Mouse (Mus musculus): Measurements from ENCODE around the gene Srp54c.
"Not testable (repeated sequence)": the region's sequence is repeated elsewhere in the genome, so short reads cannot be mapped to it uniquely, and the experiment has no call there.

Srp54c gene

DNA sequence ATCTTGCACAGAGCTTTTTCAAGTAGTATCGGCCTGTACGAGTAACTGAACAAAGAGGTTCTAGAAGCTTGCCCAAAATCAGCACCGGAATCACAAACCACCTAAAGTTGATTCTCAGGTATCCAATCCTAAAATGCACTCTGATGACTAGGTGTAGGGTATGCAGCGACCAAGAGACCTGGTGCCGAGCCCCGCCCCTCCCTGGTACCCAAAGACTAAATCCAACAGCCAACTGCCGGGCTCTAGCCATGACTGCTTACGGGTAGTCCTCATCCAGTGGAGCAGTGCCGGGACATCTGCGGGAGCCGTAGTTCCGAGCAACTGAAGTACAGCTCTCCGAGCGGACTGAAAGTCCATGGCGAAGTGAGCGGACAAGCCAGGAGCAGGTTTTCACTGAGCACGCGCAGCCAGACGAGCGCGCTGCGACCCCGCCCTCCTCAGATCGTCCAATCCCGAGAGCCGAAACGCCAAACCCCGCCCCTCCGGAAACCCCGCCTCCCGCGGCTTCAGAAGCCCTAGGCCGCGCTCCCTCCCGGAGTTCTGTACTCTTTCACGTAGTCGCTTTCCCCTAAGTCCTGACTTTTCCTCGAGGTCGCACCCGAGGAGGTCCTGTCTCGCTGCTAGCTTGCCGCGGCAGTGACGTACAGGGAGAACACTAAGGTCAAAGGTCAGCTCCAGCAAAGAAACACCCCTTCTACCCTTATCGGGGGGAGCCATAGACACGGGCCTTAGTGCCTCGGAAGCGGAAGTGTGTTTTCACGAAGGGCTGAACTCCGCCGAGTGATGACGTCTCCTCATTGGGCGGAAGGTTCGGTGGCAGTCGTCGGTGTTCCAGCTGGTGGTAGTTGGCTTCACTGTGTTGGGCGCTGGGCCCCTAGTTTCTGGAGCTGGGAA, at the start of gene Srp54c:
Gene Srp54c, plus strand, starts transcription at position 543 of the 894 bp plus-strand sequence.
- DNase-seq: not testable (repeated sequence)

DNA sequence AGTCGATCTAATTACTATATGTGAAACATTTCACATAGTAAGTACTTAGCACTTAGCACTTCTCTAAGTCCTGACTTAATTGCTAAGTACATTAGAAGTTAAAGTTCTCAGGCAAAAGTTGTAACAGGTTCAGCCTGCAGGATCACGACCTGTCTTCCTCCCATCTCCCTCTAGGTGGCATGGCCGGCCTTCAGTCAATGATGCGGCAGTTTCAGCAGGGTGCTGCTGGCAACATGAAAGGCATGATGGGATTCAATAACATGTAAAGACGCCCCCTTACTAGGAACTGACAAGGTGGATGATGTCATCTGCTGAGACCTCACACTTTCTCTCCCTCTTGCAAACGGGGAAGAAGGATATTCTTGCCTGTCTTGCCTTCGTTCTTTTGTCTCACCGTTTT, 42.3 kb upstream of the Srp54c start:
- DNase-seq: not testable (repeated sequence)

DNA sequence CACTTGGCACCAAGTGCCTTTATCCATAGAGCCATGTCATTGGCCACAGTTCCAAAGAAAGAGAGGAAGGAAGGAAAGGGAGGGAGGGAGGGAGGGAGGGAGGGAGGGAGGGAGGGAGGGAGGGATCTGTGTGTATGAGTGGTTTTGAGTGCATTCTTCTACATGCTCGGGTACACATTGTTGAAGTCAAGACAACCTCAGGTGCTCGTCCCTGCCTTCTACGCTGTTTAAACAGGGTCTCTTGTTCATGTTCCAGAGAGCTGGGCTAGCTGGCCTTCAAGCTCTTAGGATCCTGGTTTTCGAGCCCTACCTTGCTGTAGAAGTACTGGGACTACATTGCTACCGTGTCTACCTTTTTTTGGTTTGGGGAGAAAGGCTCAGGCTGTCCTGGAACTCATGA, 40.8 kb upstream of the Srp54c start:
- DNase-seq: not testable (repeated sequence)

DNA sequence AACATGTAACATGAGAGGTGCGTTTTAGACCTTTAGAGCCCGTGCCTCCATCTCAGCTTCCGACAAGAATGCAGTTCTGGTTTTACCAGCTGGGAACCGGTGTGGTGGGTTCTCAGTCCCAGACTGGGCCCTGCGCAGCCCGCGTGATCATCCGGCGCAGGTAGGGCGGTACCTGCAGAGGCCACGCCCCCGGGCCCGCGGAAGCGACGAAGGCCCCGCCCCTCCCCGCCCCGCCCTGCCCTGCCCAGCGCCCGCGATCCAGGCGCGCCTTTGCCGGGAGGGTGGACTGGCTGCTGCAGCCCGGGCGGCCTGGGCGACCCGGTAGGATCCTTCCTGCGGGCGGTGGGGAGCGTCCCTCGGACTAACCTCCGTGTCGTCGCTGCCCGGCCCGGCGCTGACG, 30.7 kb upstream of the Srp54c start, which contains the start of gene 1700047I17Rik2:
Gene 1700047I17Rik2, plus strand, starts transcription at position 287 of the 400 bp plus-strand sequence.
- not testable (repeated sequence) for DNase-seq

DNA sequence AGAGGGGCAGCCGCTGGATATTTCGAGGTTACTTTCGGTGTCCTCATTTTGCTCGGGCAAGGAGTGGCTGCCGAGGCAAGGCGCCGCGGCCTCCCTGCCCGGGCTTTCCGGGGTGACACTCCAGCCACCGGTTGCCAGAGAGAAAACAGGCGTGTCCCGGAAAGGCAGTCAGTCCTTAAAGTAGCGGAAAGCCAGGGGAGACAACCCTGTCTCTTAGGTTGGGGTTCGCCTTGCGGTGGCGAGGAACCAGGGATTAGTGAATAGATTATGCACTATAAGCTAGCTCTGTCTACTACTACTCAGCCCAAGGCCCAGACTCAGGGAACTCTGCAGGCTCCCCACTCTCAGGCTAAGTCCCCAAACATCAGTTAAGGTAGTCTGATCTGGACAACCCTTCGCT, 30.2 kb upstream of the Srp54c start:
- DNase-seq: not testable (repeated sequence)

DNA sequence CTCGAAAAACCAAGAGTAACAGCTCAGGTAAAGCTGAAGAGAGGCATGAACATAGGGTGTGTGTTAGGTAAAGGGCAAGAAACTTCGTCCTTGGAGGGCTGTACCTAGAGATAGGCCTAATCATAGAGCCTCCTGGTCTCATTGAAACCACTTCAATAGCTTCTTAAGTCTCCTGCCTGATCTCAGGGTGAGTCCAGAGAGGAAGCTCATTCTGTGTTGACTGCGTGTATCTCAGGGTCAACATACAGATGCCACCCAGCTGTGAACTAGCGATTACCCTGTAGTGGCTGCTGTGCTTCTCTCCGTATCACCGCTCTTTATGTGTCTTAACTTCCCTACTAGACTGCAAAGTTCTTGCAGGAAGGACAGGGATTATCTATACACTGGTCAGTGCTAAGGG, 17.0 kb upstream of the Srp54c start:
- not testable (repeated sequence) for DNase-seq

DNA sequence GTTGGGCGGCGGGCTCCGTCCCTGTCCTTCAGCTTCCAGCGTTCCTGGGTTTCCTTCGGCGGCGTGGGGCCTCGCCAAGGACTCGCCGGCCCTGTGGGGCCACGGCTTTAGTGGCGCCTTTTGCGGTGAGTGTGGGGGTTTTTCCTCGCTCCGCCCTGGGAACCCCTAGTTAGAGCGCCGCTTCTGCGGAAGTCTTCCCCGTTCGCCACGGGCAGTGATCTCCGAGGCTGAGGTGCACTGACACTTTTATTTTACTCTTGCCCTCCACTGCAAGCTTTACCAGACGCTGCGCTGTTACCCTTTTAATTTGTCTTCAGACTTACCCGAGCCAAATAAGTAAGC, 523 bp downstream of the Srp54c start:
- not testable (repeated sequence) for DNase-seq

DNA sequence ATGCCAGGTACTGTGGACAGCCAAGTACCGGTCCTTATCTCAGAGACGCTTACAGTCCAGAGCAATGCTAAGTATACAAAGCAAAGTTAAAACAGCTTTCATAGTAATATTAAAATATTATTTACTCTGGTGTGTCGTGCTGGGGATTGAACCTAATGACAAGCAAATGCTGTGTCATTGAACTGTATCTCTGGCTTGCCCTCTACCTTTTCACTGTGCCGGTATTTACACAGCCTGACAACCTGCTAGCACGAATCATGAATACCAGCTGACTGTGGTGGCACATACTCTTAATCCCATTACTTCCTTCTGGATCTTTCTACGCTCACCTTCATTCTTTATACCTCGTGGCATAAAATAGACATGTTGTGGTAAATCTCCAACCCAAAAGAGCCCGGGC, 12.3 kb downstream of the Srp54c start:
- DNase-seq: not testable (repeated sequence)

DNA sequence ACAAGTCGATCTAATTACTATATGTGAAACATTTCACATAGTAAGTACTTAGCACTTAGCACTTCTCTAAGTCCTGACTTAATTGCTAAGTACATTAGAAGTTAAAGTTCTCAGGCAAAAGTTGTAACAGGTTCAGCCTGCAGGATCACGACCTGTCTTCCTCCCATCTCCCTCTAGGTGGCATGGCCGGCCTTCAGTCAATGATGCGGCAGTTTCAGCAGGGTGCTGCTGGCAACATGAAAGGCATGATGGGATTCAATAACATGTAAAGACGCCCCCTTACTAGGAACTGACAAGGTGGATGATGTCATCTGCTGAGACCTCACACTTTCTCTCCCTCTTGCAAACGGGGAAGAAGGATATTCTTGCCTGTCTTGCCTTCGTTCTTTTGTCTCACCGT, 32.0 kb downstream of the Srp54c start:
- DNase-seq: not testable (repeated sequence)

DNA sequence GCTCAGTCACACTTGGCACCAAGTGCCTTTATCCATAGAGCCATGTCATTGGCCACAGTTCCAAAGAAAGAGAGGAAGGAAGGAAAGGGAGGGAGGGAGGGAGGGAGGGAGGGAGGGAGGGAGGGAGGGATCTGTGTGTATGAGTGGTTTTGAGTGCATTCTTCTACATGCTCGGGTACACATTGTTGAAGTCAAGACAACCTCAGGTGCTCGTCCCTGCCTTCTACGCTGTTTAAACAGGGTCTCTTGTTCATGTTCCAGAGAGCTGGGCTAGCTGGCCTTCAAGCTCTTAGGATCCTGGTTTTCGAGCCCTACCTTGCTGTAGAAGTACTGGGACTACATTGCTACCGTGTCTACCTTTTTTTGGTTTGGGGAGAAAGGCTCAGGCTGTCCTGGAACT, 33.4 kb downstream of the Srp54c start:
- not testable (repeated sequence) for DNase-seq

DNA sequence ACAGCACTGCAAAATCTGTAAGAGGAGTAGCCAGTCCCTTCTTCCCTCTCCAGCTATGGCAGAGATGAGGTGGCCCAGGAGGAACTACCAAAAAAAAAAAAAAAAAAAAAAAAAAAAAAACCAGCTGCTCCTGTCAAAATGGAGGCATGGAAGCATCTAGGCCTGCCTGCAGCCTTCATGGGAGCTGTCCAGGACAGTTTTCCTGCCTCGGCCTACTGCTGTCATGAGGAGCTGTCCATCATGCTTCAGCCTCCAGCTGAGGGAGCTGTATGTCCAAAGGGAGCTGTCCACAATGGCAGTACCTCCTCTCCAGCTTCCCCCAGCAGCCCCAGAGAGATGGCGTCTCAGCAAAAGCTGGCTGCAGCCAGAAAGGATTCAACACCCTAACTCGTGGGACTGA, 42.3 kb downstream of the Srp54c start:
- DNase-seq: no peak

DNA sequence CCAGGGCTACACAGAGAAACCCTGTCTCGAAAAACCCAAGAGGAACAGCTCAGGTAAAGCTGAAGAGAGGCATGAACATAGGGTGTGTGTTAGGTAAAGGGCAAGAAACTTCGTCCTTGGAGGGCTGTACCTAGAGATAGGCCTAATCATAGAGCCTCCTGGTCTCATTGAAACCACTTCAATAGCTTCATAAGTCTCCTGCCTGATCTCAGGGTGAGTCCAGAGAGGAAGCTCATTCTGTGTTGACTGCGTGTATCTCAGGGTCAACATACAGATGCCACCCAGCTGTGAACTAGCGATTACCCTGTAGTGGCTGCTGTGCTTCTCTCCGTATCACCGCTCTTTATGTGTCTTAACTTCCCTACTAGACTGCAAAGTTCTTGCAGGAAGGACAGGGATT, 47.6 kb downstream of the Srp54c start:
- not testable (repeated sequence) for DNase-seq

DNA sequence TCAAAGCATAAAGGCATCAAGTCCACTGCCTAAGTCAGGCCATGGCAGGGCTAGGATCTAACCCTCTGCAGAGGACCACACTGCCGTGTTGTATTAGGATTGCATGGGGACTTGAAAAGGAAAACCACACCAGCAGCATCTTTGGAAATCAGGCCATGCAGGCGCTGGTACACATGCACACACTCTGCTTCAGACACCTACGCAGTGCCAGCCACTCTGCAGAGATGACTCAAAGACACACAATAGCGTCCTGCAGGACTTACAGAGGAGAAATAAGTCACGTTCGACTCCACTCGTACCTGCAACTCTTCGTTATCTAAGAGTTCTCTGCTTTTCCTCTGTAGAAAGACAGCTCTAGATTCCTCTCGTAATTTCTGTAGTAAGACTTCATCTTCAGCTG, 68.1 kb downstream of the Srp54c start:
- peak; percentile 66 for DNase-seq

DNA sequence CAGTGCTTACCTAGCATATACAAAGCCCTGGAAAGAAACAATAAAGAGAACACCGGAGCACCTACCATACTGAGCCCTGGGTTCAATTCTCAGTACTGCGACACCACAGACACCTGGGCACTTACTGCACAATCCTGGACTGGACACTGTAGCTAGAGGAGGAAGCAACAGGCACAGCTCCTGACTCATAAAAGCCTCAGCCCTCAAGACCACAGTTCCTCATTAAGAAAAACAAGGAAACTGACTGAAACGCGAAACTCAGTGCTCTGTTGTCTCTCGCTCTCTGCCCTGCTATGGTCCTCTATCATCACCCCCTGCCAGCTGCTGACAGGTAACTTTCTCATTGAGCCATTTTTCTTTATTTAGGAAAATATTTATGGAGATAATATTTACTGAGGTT, 69.4 kb downstream of the Srp54c start, which contains the start of gene 1110008L16Rik:
Gene 1110008L16Rik, plus strand, starts transcription at position 242 of the 400 bp plus-strand sequence.
- DNase-seq: no peak

DNA sequence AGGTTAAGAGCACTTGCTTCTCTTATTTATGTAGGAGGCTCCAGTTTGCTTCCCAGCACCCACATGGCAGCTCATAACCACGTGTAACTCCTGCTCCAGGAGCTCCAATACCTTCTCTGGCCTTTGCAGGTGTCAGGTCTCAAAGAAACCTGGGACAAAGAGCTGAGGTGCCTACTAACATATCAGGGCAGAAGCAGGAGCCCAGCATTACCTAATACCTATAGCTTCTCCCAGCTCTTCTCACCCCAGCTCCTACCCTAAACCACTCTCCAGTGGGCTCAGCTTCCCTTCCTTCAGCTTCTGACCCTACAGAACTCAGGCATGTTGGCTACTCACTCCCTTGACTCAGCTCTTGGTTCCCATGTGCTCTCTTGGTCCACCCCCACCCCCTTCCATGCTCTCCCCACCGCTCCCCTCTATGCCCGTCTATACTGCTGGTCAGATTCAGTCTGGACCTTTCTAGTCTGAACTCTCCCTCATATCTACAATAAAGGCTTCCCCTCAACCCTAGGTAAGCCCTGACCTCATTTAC, 70.9 kb downstream of the Srp54c start:
- no peak for DNase-seq

DNA sequence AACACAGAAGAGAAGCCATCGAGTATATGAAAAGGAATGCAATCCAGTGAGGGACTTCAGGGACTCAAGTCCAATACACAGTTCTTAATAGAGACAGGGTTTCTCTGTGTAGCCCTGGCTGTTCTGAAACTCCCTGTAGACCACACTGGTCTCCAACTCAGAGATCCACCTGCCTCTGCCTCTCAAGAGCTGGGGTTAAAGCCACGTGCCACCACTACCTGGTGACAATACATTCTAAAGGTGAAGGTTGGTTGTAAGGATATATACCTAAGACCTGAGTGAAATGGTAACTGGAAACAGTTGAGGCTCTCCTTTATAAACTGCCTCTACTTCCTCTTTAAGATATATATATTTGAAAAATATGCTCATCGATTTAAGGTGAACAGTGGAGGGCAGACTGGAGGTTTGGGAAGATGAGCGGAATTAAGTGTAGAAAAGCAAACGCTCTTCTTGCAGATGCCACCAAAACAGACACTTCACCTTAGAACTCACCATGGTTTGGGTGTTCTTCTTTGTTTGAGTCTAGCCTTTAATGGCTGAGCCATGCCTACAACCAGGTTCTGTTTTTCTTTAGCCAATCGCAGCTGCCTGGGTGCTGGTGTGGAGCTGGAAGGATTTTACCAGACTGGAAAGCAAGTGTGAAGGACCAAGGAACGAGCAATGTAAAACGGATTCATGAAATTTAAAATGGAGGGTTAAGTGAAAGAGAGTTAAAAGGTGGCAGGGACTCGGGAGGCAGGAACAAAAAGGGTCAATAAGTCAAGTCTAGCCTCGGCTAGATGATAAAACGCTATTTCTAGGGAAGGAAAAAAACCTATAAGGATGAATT, 71.7 kb downstream of the Srp54c start:
- DNase-seq: no peak

DNA sequence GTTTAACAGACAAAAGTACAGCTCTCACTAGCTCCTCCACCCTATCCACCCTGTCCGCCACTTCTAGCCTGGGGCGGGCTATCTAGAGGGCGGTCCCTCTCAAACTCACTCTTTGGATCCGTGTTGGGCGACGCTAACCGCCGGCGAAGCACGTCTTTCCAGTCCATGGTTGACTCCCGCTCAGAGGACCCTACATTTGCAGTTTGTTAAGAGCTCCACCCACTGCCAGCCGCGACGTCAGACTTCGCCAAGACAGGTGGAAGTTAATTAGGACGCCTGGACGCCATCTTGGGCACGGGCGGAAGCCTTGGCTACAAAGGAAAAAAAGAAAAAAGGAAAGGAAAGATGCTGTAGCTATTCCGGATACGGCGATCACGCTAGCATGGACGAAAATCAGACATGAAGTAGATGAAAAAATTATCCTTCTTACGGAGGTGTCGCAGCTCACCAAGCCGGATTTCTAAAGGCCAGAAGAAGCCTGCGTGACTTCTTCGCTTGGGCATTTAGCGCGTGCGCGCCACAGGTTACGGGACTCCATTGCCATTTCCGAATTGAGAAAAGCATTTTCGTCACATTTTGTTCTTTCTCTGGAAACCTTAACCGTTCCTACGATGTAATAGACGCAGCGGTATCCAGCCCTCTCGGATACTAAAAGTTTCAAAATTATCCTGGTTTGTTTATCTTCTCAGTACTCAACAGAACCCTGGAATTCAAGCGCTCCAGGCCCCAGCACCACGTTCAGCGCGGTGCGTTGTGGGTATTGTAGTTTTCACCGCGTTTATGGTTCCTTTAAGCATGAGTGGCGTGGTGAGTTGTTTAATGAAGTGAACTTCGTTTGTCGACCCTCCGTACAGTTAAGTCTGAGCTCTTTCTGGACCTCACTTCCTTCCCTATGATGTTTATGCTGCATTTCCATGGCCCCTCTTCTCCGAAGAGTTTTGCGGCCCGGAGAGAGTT, 72.8 kb downstream of the Srp54c start, which contains the start of gene Ppp2r3c:
Gene Ppp2r3c, minus strand, starts transcription at position 514 of the 957 bp plus-strand sequence.
- DNase-seq: peak; percentile 93

DNA sequence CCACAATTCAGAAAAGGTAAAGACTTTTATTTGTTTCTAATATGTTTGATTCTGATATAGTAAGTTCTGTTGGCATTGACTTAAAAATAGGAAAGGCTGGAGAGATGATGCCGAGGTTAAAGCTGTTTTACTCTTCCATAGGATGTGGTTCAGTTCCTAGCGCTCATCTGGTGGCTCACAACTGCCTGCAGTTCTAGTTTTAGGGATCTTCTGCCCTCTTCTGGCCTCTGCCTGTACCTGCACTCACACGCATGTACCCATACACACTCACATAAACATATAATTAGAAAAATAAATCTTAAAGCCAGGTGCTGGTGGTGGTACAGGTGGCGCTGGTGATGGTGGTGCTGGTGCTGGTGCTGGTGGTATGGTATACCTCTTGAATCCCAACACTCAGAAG, 76.4 kb downstream of the Srp54c start:
- no peak for DNase-seq

DNA sequence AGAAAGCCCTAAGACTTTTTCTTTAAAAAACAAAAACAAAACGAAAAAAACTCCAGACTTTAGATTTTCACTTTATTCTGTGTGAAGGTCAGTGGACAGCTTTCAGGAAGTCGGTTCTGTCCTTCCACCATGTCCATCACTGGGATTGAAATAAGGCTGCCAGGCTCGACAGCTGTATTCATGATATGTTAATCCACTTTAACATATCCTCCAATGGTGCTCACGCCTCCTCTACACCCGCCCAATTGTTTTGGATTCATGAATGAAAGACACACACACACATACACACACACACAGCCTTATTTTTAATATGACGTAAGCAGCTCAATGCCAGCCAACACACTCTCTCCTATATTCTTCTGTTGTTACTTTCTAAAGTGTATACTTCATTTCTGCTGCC, 77.6 kb downstream of the Srp54c start:
- DNase-seq: no peak

DNA sequence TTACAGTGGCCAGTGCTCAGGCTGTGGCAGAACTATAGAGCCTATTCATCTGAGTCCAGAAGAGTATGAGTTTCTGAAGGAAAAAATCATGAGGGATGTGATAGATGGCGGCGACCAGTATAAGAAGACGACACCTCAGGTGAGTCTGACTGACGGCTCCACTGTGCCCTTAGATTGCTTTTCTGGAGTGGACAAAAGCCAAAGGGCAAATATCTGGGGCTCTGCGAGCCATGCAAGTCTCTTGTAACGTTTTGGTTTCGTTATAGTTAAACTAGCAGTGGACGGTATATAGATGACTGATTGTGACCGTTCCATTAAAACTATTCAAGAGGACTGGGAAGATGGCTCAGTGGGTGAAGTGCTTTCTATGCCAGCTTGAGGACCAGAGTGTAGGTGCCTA, 78.8 kb downstream of the Srp54c start:
- DNase-seq: no peak

DNA sequence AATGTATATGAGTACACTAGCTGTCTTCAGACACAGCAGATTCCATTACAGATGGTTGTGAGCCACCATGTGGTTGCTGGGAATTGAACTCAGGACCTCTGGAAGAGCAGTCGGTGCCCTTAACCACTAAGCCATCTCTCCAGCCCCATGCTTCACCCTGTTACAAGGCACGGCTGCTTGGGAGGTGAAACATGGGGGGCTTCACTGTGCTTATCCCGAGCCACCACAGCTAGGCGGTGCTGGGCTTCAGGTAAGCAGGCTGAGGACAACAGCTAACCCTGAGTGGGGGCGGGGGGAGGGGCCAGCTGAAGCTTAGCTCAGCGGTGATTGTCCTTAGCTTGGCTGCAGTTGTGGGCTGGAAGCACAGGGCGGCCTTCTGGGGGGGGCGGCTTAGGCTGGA, 79.5 kb downstream of the Srp54c start:
- DNase-seq: no peak

DNA sequence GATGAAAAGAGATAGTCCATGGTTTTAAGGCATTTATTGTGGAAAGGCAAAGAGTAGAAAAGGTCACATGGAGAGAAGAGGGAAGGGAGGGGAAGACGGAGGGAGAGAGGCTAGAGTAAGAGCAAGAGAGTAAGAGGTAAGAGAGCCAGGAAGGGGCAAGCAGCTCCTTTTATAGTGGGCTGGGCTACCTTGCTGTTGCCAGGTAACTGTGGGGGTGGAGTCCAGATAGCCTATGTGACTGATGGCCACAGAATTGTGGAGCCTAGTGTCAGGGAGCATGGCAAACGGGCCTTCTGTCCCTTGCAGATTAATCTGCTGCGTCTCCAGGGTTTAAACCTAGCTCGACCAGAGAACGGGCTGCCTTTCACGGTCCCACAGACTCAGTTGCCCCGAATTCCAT, 81.9 kb downstream of the Srp54c start:
- DNase-seq: no peak

Data from right cerebral cortex, adult 18-20 months (tissue).